Mouse (Mus musculus): ENCODE data around the gene 4930426L09Rik. TPM values are rescaled to one million over a fixed set of nuclear protein-coding genes. Genes with fewer than 3 reads are reported as not detected.

The 4930426L09Rik gene
- polyA plus RNA-seq, 1 experiment = not detected

DNA sequence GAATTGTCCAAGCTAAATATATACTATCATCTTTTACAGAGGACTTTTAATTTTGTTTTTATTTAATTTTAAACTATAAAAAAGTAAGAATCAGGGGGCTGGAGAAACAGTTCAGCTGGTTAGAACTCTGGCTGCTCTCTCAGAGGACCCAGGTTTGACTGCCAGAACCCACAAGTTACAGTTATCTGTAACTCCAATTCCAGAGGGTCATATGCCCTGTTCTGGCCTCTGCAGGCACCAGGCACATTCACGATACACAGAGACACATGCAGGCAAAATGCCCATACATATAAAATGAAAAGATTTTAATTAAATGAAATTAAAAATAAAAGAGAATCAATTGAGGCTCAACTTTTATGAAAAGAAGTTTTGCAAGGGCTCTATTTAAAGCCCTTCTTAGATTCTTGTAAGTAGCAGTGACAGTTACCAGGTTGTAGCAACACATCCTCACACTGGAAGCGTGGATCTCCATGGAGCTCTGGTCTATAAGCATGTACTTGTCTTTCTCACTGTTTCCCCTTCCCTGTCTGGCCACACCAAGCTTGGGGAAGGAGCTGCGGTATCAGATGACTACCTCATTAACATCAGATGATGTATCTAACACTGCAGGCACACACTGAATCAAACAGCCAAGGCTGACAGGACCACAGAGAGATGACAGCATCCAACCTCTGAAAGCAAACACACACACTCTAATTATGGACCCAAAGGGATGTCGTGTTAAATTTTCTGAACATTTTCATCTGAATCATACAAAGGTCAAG, 23.1 kb upstream of the 4930426L09Rik start:
- TF ChIP-seq CTCF (IDR thresholded peaks at IDR 0.05; ENCODE audit: low read depth, low read length) (no peak), EP300 (IDR thresholded peaks at IDR 0.05; ENCODE audit: insufficient read depth, low read depth, low read length) (no peak), POLR2A (IDR thresholded peaks at IDR 0.05; ENCODE audit: insufficient read depth, low read length) (no peak)
- Histone ChIP-seq H3K27ac (ENCODE audit: insufficient read depth, low read length) (no peak overlapping the region), H3K4me1 (ENCODE audit: control insufficient read depth, insufficient read depth, low read length) (peaks cover 1% of the 10 kb centered on the region), H3K9ac (ENCODE audit: low read depth, poor library complexity, severe bottlenecking) (no peak overlapping the region), H3K4me3 (ENCODE audit: low read depth, low read length) (no peak overlapping the region), H3K36me3 (ENCODE audit: control insufficient read depth, insufficient read depth, low read length, poor library complexity, severe bottlenecking) (no peaks in the 10 kb centered on the region), H3K27me3 (ENCODE audit: control insufficient read depth, insufficient read depth, low read length, poor library complexity, severe bottlenecking) (no peaks in the 10 kb centered on the region), H3K9me3 (replicated peaks; ENCODE audit: control insufficient read depth, insufficient read depth, low read length, poor library complexity, severe bottlenecking) (no peaks in the 10 kb centered on the region)

DNA sequence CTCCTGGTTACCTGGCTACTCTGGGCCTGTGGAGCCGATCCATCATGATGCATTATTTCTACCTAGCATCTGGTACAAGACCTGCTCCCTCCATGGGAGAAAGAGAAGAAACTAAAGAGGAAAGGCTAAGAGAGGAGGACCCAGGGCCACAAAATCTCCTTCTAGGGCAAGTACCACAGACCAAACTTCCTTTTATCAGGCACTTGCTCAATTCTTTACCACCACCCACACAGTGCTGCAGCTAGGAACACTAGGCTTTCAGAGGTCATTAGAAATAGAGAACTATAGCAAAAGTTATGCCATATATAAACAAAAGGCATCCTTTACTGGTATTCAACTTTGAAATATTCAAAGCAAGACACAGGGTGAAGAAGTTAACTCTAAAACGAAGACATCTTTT, 22.0 kb upstream of the 4930426L09Rik start:
- TF ChIP-seq CTCF (IDR thresholded peaks at IDR 0.05; ENCODE audit: low read depth, low read length) (no peak), EP300 (IDR thresholded peaks at IDR 0.05; ENCODE audit: insufficient read depth, low read depth, low read length) (no peak), POLR2A (IDR thresholded peaks at IDR 0.05; ENCODE audit: insufficient read depth, low read length) (no peak)
- no peaks in the 10 kb centered on the region for H3K9me3 ChIP-seq (replicated peaks; ENCODE audit: control insufficient read depth, insufficient read depth, low read length, poor library complexity, severe bottlenecking)
- no peaks in the 10 kb centered on the region for H3K36me3 ChIP-seq (ENCODE audit: control insufficient read depth, insufficient read depth, low read length, poor library complexity, severe bottlenecking)
- H3K4me3 ChIP-seq (ENCODE audit: low read depth, low read length) = no peak overlapping the region
- H3K9ac ChIP-seq (ENCODE audit: low read depth, poor library complexity, severe bottlenecking) = no peak overlapping the region
- no peaks in the 10 kb centered on the region for H3K27me3 ChIP-seq (ENCODE audit: control insufficient read depth, insufficient read depth, low read length, poor library complexity, severe bottlenecking)
- H3K27ac ChIP-seq (ENCODE audit: insufficient read depth, low read length) = no peak overlapping the region
- peaks cover 1% of the 10 kb centered on the region for H3K4me1 ChIP-seq (ENCODE audit: control insufficient read depth, insufficient read depth, low read length)

DNA sequence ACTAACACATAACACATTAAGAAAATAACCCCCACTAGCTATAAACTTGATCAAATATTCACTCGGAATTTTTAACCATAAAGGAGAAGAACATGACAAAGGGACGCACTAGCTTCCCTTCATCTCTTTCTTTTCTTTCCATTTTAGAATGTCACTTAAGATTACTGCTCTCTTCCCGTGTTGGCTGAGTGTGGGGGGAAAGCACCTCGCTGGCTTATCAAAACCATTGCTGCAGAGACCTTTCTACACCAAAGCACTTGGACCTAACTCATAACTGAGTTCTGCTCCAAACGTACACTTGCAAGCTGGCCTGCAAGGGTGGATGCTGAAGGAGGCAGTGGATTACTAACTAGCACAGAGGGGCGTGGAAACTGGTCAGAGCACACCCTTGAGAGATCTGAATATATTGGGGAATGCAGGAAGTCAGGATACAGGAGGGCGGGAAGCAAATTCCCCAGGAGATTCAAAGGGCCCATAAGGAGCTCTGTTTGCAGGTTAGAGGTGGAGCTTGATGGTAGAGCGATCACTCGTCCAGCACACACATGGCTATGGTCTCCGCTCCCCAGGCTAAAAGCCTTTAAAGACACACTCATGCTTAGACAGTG, 20.8 kb upstream of the 4930426L09Rik start:
- no peak overlapping the region for H3K9ac ChIP-seq (ENCODE audit: low read depth, poor library complexity, severe bottlenecking)
- H3K27ac ChIP-seq (ENCODE audit: insufficient read depth, low read length) = no peak overlapping the region
- H3K4me3 ChIP-seq (ENCODE audit: low read depth, low read length) = no peak overlapping the region
- H3K4me1 ChIP-seq (ENCODE audit: control insufficient read depth, insufficient read depth, low read length) = peaks cover 1% of the 10 kb centered on the region
- no peaks in the 10 kb centered on the region for H3K36me3 ChIP-seq (ENCODE audit: control insufficient read depth, insufficient read depth, low read length, poor library complexity, severe bottlenecking)
- H3K27me3 ChIP-seq (ENCODE audit: control insufficient read depth, insufficient read depth, low read length, poor library complexity, severe bottlenecking) = no peaks in the 10 kb centered on the region
- H3K9me3 ChIP-seq (replicated peaks; ENCODE audit: control insufficient read depth, insufficient read depth, low read length, poor library complexity, severe bottlenecking) = no peaks in the 10 kb centered on the region
- TF ChIP-seq CTCF (IDR thresholded peaks at IDR 0.05; ENCODE audit: low read depth, low read length) (no peak), POLR2A (IDR thresholded peaks at IDR 0.05; ENCODE audit: insufficient read depth, low read length) (no peak), EP300 (IDR thresholded peaks at IDR 0.05; ENCODE audit: insufficient read depth, low read depth, low read length) (no peak)

DNA sequence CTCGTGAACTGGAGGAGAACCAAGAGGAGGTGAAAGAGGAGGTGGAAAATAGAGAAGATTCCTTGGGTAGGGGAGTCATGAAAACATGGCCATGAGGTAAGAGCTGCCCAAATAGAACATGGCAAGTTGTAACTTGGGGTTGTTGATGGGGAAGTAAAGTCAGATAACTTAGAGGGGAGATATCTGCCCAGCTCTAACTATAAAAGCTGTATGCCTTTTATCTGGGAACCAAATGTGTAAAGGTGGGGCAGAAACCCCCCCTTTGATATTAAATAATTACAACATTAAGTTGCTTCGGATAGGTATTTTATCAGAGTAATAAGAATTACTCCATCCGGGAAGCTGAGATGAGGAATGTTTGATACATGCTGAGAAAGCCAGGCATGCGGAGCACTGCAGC, 19.1 kb upstream of the 4930426L09Rik start:
- H3K9ac ChIP-seq (ENCODE audit: low read depth, poor library complexity, severe bottlenecking) = no peak overlapping the region
- no peak overlapping the region for H3K4me3 ChIP-seq (ENCODE audit: low read depth, low read length)
- H3K9me3 ChIP-seq (replicated peaks; ENCODE audit: control insufficient read depth, insufficient read depth, low read length, poor library complexity, severe bottlenecking) = no peaks in the 10 kb centered on the region
- peaks cover 1% of the 10 kb centered on the region for H3K4me1 ChIP-seq (ENCODE audit: control insufficient read depth, insufficient read depth, low read length)
- H3K27me3 ChIP-seq (ENCODE audit: control insufficient read depth, insufficient read depth, low read length, poor library complexity, severe bottlenecking) = no peaks in the 10 kb centered on the region
- no peaks in the 10 kb centered on the region for H3K36me3 ChIP-seq (ENCODE audit: control insufficient read depth, insufficient read depth, low read length, poor library complexity, severe bottlenecking)
- TF ChIP-seq EP300 (IDR thresholded peaks at IDR 0.05; ENCODE audit: insufficient read depth, low read depth, low read length) (no peak), CTCF (IDR thresholded peaks at IDR 0.05; ENCODE audit: low read depth, low read length) (no peak), POLR2A (IDR thresholded peaks at IDR 0.05; ENCODE audit: insufficient read depth, low read length) (no peak)
- no peak overlapping the region for H3K27ac ChIP-seq (ENCODE audit: insufficient read depth, low read length)

GRCm38 (mm10) chr2:18979675-18980074, 18.5 kb upstream of the 4930426L09Rik start:
- no peak overlapping the region for H3K27ac ChIP-seq (ENCODE audit: insufficient read depth, low read length)
- H3K9me3 ChIP-seq (replicated peaks; ENCODE audit: control insufficient read depth, insufficient read depth, low read length, poor library complexity, severe bottlenecking) = no peaks in the 10 kb centered on the region
- no peaks in the 10 kb centered on the region for H3K27me3 ChIP-seq (ENCODE audit: control insufficient read depth, insufficient read depth, low read length, poor library complexity, severe bottlenecking)
- no peak overlapping the region for H3K4me3 ChIP-seq (ENCODE audit: low read depth, low read length)
- H3K9ac ChIP-seq (ENCODE audit: low read depth, poor library complexity, severe bottlenecking) = no peak overlapping the region
- H3K4me1 ChIP-seq (ENCODE audit: control insufficient read depth, insufficient read depth, low read length) = peaks cover 1% of the 10 kb centered on the region
- H3K36me3 ChIP-seq (ENCODE audit: control insufficient read depth, insufficient read depth, low read length, poor library complexity, severe bottlenecking) = no peaks in the 10 kb centered on the region
- TF ChIP-seq EP300 (IDR thresholded peaks at IDR 0.05; ENCODE audit: insufficient read depth, low read depth, low read length) (no peak), CTCF (IDR thresholded peaks at IDR 0.05; ENCODE audit: low read depth, low read length) (no peak), POLR2A (IDR thresholded peaks at IDR 0.05; ENCODE audit: insufficient read depth, low read length) (no peak)

- Histone ChIP-seq H3K4me3 (ENCODE audit: low read depth, low read length) (no peak overlapping the region), H3K4me1 (ENCODE audit: control insufficient read depth, insufficient read depth, low read length) (no peaks in the 10 kb centered on the region), H3K9ac (ENCODE audit: low read depth, poor library complexity, severe bottlenecking) (no peak overlapping the region), H3K27ac (ENCODE audit: insufficient read depth, low read length) (no peak overlapping the region), H3K9me3 (replicated peaks; ENCODE audit: control insufficient read depth, insufficient read depth, low read length, poor library complexity, severe bottlenecking) (no peaks in the 10 kb centered on the region), H3K27me3 (ENCODE audit: control insufficient read depth, insufficient read depth, low read length, poor library complexity, severe bottlenecking) (no peaks in the 10 kb centered on the region), H3K36me3 (ENCODE audit: control insufficient read depth, insufficient read depth, low read length, poor library complexity, severe bottlenecking) (no peaks in the 10 kb centered on the region)
- TF ChIP-seq POLR2A (IDR thresholded peaks at IDR 0.05; ENCODE audit: insufficient read depth, low read length) = no peak
- TF ChIP-seq CTCF (IDR thresholded peaks at IDR 0.05; ENCODE audit: low read depth, low read length) = no peak
- no peak for TF ChIP-seq EP300 (IDR thresholded peaks at IDR 0.05; ENCODE audit: insufficient read depth, low read depth, low read length)
Measured at GRCm38 (mm10) chr2:18982581-18982980, 15.6 kb upstream of the 4930426L09Rik start.

Measured in ES-Bruce4 (cell line).